Mouse (Mus musculus): ENCODE data around the gene Pde6d. TPM values are rescaled to one million over a fixed set of nuclear protein-coding genes. Genes with fewer than 3 reads are reported as not detected.

Gene Pde6d
- total and polyA plus RNA-seq, 2 experiments from 2014 or later = 19.8 to 50.5 TPM

DNA sequence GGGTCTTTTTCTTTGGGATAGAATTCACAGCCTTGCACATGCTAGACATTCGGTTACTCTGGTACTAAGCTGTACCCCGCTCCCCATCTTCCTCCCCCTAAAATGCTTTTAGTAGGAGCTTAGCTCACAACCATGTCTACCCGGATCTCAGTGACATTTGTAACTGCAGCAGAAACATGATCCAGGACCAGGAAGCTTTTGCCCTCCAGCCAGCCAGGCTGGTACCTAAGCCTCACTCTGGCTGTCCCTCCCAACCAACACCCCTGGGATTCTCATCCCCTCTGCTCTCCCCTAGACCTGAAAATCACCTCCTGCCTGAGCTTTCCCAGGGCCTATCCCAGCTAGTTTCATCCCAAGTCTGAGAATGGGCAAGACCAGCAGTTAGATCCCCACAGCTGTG, 88.6 kb downstream of the Pde6d start:
- TF ChIP-seq CTCF (IDR thresholded peaks at IDR 0.05; ENCODE audit: low read depth) (no peak), EP300 (IDR thresholded peaks at IDR 0.05; ENCODE audit: low read depth) (no peak)
- no peak for DNase-seq (ENCODE audit: low spot score)
- H3K4me2 ChIP-seq (ENCODE audit: low read depth, low read length) = no peak overlapping the region
- peaks cover 36% of the 10 kb centered on the region for H3K4me1 ChIP-seq (ENCODE audit: control insufficient read depth, insufficient read depth)
- ATAC-seq (ENCODE audit: insufficient read depth, low read depth) = no peak
- no peak overlapping the region for H3K4me3 ChIP-seq (ENCODE audit: low read depth, low read length)
- no peaks in the 10 kb centered on the region for H3K9me3 ChIP-seq (replicated peaks; ENCODE audit: control insufficient read depth, low read length)
- H3K27ac ChIP-seq (ENCODE audit: low read depth) = no peak overlapping the region
- no peaks in the 10 kb centered on the region for H3K27me3 ChIP-seq (ENCODE audit: control insufficient read depth, insufficient read depth, low read length)
- 78% methylated on average over 3 of the region's 3 CpGs for WGBS
- H3K36me3 ChIP-seq (replicated peaks; ENCODE audit: control insufficient read depth, insufficient read depth, low read length) = no peaks in the 10 kb centered on the region
- H3K9ac ChIP-seq (replicated peaks; ENCODE audit: low read depth, low read length) = no peak overlapping the region

Other genes starting within 250 kb of the Pde6d start
- gene Ncl, start 223.2 kb downstream of the Pde6d start, total RNA-seq (2014; rRNA removed; ENCODE audit: low replicate concordance) = 11.2 and 31.7 TPM in 2 replicates
- gene Ncl, start 223.2 kb downstream of the Pde6d start, polyA plus RNA-seq (2015; fragmentation: Nextera tagmentation; extraction: Ambion mirVana) = 153 and 174 TPM in 2 replicates
- gene Nmur1, start 156.4 kb downstream of the Pde6d start, total RNA-seq (2014; rRNA removed; ENCODE audit: low replicate concordance) = 0.31 TPM in 1 of 2 replicates, not detected in the other
- gene Nmur1, start 156.4 kb downstream of the Pde6d start, polyA plus RNA-seq (2015; fragmentation: Nextera tagmentation; extraction: Ambion mirVana) = not detected in 2 replicates
- not detected in 2 replicates for gene Tex44, start 156.3 kb downstream of the Pde6d start, total RNA-seq (2014; rRNA removed; ENCODE audit: low replicate concordance)
- not detected in 2 replicates for gene Tex44, start 156.3 kb downstream of the Pde6d start, polyA plus RNA-seq (2015; fragmentation: Nextera tagmentation; extraction: Ambion mirVana)
- 379 and 399 TPM in 2 replicates for gene Ptma, start 55.9 kb downstream of the Pde6d start, total RNA-seq (2014; rRNA removed; ENCODE audit: low replicate concordance)
- gene Ptma, start 55.9 kb downstream of the Pde6d start, polyA plus RNA-seq (2015; fragmentation: Nextera tagmentation; extraction: Ambion mirVana) = 597 and 614 TPM in 2 replicates
- 16.0 and 20.7 TPM in 2 replicates for gene Cops7b, start 275 bp upstream of the Pde6d start, total RNA-seq (2014; rRNA removed; ENCODE audit: low replicate concordance)
- gene Cops7b, start 275 bp upstream of the Pde6d start, polyA plus RNA-seq (2015; fragmentation: Nextera tagmentation; extraction: Ambion mirVana) = 14.0 TPM in 2 replicates
- not detected in 2 replicates for gene Nppc, start 87.9 kb upstream of the Pde6d start, total RNA-seq (2014; rRNA removed; ENCODE audit: low replicate concordance)
- 0.74 and 1.5 TPM in 2 replicates for gene Nppc, start 87.9 kb upstream of the Pde6d start, polyA plus RNA-seq (2015; fragmentation: Nextera tagmentation; extraction: Ambion mirVana)
- 11.2 and 15.7 TPM in 2 replicates for gene Dis3l2, start 121.2 kb upstream of the Pde6d start, total RNA-seq (2014; rRNA removed; ENCODE audit: low replicate concordance)
- gene Dis3l2, start 121.2 kb upstream of the Pde6d start, polyA plus RNA-seq (2015; fragmentation: Nextera tagmentation; extraction: Ambion mirVana) = 12.1 TPM in 2 replicates